Mouse (Mus musculus) kidney, adult 10 weeks (tissue): ENCODE results near the gene Medag. TPM values are rescaled to one million over a fixed set of nuclear protein-coding genes. Genes with fewer than 3 reads are reported as not detected.

Experiments used
- polyA plus RNA-seq: library from polyadenylated mRNA; stranded (reverse); fragments of 350-450 nt; fragmentation: Illumina TruSeq; extraction: RNeasy Lipid Tissue Mini Kit (QIAGEN cat#74804); gene quantifications from one replicate; pipeline ENCODE4 v1.2.3, GENCODE M21; 2014; ENCODE audit warnings: low read depth, low replicate concordance

Gene Medag
- polyA plus RNA-seq: 0.73 TPM

DNA sequence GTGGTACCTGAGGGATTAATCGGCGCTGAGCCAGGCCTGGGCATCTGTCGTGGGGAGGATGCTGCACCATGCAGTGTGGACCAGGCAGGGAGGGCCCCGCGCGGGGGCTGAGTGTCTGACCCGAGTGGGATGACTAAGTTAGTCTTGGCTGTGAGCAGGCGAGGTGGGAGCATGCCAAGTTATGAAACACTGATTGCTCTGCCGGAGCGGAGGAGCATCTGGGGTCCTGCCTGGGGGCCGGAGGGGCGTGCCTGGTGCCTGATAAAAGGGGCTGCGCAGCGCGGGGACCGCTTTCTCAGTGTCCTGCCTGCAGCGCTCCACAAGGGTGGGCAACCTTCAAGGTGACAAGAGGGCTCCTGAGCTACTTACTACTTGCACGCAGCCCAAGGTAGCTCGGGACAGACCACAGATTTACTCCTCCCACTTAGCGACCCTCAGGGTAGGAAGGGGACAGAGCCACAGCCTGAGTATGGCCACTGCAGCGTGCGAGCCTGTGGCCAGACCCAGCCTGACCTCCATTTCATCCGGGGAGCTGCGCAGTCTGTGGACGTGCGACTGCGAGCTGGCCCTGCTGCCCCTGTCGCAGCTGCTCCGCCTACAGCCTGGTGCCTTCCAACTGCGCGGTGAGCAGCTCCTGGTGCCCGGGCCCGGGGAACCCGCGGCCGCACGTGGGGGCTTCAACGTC is at the start of gene Medag:
Gene Medag (plus strand): TSS at position 241 of the 685 bp plus-strand sequence.

DNA sequence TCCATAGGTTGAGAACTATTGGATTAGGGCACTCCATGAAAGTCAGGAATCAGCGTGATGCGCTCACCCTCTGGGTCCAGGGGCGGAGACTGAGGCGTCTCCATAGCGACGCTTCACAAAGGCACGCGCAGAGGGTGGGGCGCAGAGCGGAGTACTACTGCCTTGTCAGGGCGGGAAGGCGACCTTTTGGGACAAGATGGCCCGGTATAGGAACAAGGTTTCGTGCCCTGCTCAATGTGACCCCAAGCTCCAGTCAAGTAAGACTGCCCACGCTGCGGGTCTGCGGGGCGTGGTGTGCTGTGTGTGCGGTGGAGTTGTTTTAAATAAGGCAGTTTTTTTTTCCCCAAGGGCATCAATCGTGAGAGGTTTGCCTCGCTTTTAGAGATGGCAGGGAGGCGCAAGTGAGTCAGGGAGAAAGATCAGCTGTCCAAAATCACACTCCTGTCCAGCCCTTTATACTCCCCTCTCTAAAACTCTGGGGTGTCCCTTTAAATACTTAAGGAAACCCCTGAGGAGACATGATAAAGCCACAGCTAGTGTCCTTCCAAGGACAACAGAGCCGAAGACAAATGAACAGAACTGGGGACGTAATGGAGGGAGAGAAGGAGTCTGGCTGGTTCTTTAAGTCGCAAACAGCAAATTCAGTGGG is 28.1 kb downstream of the Medag start, which contains the start of gene Tex26:
Gene Tex26 (plus strand): TSS at position 130 of the 649 bp plus-strand sequence.

Other genes with a start within 250 kb of the Medag start
- gene Uspl1, start 227.4 kb upstream of the Medag start, polyA plus RNA-seq: 24.0 TPM
- gene Hmgb1, start 227.3 kb upstream of the Medag start, polyA plus RNA-seq: 720 TPM
- 2.1 TPM for gene Alox5ap, start 147.0 kb upstream of the Medag start, polyA plus RNA-seq
- gene Tex26, start 27.9 kb downstream of the Medag start, polyA plus RNA-seq: not detected
- gene Wdr95, start 116.9 kb downstream of the Medag start, polyA plus RNA-seq: not detected
- 279 TPM for gene Hsph1, start 224.6 kb downstream of the Medag start, polyA plus RNA-seq